Mouse (Mus musculus): ENCODE results near the gene Ehd3. TPM values are rescaled to one million over a fixed set of nuclear protein-coding genes. Genes with fewer than 3 reads are reported as not detected.

The Ehd3 gene
- total RNA-seq, 2 experiments from 2014 or later, result 2.6 to 3.1 TPM

Other genes starting within 250 kb of the Ehd3 start
- gene Galnt14, start 93.7 kb upstream of the Ehd3 start, total RNA-seq (2021), result not detected
- 10 to 100 TPM; 31.3 to 39.1 TPM for gene Xdh, start 146.1 kb downstream of the Ehd3 start, total RNA-seq (2021)
- gene Srd5a2, start 243.8 kb downstream of the Ehd3 start, total RNA-seq (2021), result not detected